13 mouse cellular contexts compared by ENCODE assay signal in the genomic region with DNA sequence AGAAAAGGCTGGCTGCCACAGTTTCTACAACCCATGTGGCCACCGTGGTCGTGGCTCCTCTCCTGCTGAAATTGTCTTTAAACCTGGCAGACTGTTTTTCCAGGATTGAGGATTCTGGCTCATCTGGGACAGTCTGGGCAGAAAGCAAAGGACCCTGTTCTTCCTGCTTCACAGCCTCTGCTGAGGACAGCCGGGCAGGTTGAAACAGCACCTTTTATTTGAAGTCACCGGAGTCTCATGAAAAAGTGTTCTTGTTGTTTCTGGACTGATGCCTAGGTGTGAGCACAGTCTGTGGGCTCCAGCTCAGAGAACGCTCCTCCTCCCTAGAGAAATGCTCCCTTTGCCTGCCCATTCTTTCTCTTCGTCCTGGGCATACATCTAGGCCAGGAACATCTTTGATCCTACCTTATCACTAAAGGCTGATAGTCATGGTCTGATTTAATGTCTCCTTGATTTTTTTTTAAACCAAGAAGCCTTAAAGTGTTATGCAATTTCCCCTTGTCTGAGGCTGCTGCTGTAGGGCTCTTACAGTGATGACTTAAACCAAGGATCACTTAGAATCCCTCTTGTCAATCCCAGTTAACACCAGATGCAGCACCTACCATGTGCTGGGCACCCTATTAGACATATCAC.
DNase-seq lines count a peak whose midpoint lies in the region; ATAC-seq and TF ChIP-seq lines count a peak whose summit lies in the region.
"Had no signal": no experiment of that assay in that cellular context is flagged by ENCODE, and none has a peak within 500 bp of the region (broad histone marks: within the 10 kb centered on the region; RNA-seq: fewer than 3 reads in every experiment).

No protein-coding gene starts in this region.

- H3K4me3 ChIP-seq in heart, adult 2 months, result no peak overlapping the region
- H3K4me3 ChIP-seq in heart, embryonic 10.5 days, result no peak overlapping the region
- H3K4me3 ChIP-seq in heart, embryonic 15.5 days, result no peak overlapping the region
- H3K4me3 ChIP-seq: forebrain, embryonic 12.5 days; liver, embryonic 12.5 days had no signal

- H3K4me2 ChIP-seq in heart, embryonic 15.5 days, result no peak overlapping the region
- H3K4me2 ChIP-seq: forebrain, embryonic 12.5 days; liver, embryonic 12.5 days had no signal

- no peak for TF ChIP-seq EP300 in heart, adult 2 months (IDR thresholded peaks at IDR 0.05; ENCODE audit: insufficient read depth, low read depth, low read length)

- peak in 1 of 2 experiments; percentile 40 for DNase-seq in heart, adult 2 months
- no peak for DNase-seq in heart, embryonic 10.5 days (ENCODE audit: low spot score)
- peak; percentile 34 for DNase-seq in right cerebral cortex, adult 18-20 months
- DNase-seq in right cerebral cortex, postnatal 36 days (ENCODE audit: low spot score in 2 of 2), result no peak
- DNase-seq in urinary bladder, postnatal 36 days (ENCODE audit: low spot score in 2 of 2), result peak; percentile 61 to 64
- DNase-seq in neural tube, embryonic 10.5 days (ENCODE audit: extremely low spot score, low spot score), result no peak
- no peak for DNase-seq in thymus, postnatal 0 days (ENCODE audit: low spot score)
- DNase-seq: kidney, adult 11 months; midbrain, embryonic 14.5 days; thymus, postnatal 25 days had no signal

- WGBS in heart, adult 2 months, result 32% methylated on average over 6 of the region's 6 CpGs
- WGBS in heart, embryonic 10.5 days, result 64% methylated on average over 6 of the region's 6 CpGs
- WGBS in heart, embryonic 15.5 days, result 53% methylated on average over 6 of the region's 6 CpGs

- intact Hi-C loops in heart, adult 2 months (cut with DNase I), result no loop called here

- peak; percentile 12; the same call in 1 of the 2 replicates for ATAC-seq in heart, embryonic 15.5 days (replicated peaks; ENCODE audit: insufficient number of reproducible peaks, insufficient read depth, low FRiP score, low read depth)
- ATAC-seq: liver, embryonic 12.5 days had no signal

- no peak overlapping the region for H3K9ac ChIP-seq in heart, adult 2 months (ENCODE audit: low read depth, low read length)
- H3K9ac ChIP-seq in heart, embryonic 15.5 days, result no peak overlapping the region
- H3K9ac ChIP-seq: forebrain, embryonic 12.5 days; liver, embryonic 12.5 days had no signal

- peak overlapping the region; percentile 83 for H3K27ac ChIP-seq in heart, adult 2 months
- no peak overlapping the region for H3K27ac ChIP-seq in heart, embryonic 10.5 days
- peak overlapping the region; percentile 79 for H3K27ac ChIP-seq in heart, embryonic 15.5 days
- H3K27ac ChIP-seq: forebrain, embryonic 12.5 days; liver, embryonic 12.5 days had no signal

- no peaks in the 10 kb centered on the region for H3K27me3 ChIP-seq in heart, adult 2 months (ENCODE audit: control insufficient read depth, insufficient read depth, low read length)
- H3K27me3 ChIP-seq in heart, embryonic 10.5 days (ENCODE audit: insufficient read depth, poor library complexity, severe bottlenecking), result no peaks in the 10 kb centered on the region
- H3K27me3 ChIP-seq in heart, embryonic 15.5 days, result no peaks in the 10 kb centered on the region
- H3K27me3 ChIP-seq: forebrain, embryonic 12.5 days; liver, embryonic 12.5 days had no signal

- H3K9me3 ChIP-seq in heart, embryonic 10.5 days, result no peaks in the 10 kb centered on the region
- no peaks in the 10 kb centered on the region for H3K9me3 ChIP-seq in heart, embryonic 15.5 days (replicated peaks)
- H3K9me3 ChIP-seq: forebrain, embryonic 12.5 days; liver, embryonic 12.5 days had no signal

- TF ChIP-seq CTCF in heart, adult 2 months (IDR thresholded peaks at IDR 0.05), result no peak

- H3K4me1 ChIP-seq in heart, adult 2 months (ENCODE audit: control insufficient read depth, insufficient read depth, low read length), result peaks cover 7% of the 10 kb centered on the region
- peaks cover 31% of the 10 kb centered on the region for H3K4me1 ChIP-seq in heart, embryonic 10.5 days
- H3K4me1 ChIP-seq in heart, embryonic 15.5 days (replicated peaks), result peaks cover 36% of the 10 kb centered on the region
- H3K4me1 ChIP-seq: forebrain, embryonic 12.5 days had no signal

- peaks cover 9% of the 10 kb centered on the region for H3K36me3 ChIP-seq in heart, adult 2 months (ENCODE audit: control insufficient read depth, insufficient read depth, low read length)
- no peaks in the 10 kb centered on the region for H3K36me3 ChIP-seq in heart, embryonic 10.5 days
- H3K36me3 ChIP-seq in heart, embryonic 15.5 days, result no peaks in the 10 kb centered on the region
- H3K36me3 ChIP-seq: forebrain, embryonic 12.5 days; liver, embryonic 12.5 days had no signal

- no peaks in the 10 kb centered on the region for H3K79me2 ChIP-seq in heart, adult 2 months (replicated peaks; ENCODE audit: control insufficient read depth, insufficient read depth, low read length)

- TF ChIP-seq POLR2A in heart, adult 2 months (IDR thresholded peaks at IDR 0.05; ENCODE audit: insufficient read depth, low read depth, low read length), result no peak

Comparison
In these comparisons a context has a peak if more than half of its experiments do, and no peak if none do; other contexts are left out.
1. DNase-seq: peak in right cerebral cortex, adult 18-20 months (single experiment) and urinary bladder, postnatal 36 days (2 of 2); none in heart, embryonic 10.5 days (single experiment), right cerebral cortex, postnatal 36 days (0 of 2), neural tube, embryonic 10.5 days (single experiment) and thymus, postnatal 0 days (single experiment).